Mouse (Mus musculus) lung, postnatal 0 days (tissue): ENCODE measurements around the gene Cdipt.

Experiments
- CTCF ChIP-seq: IDR thresholded peaks from 2 replicates; pipeline ENCODE4 v1.5.1; 2016; ENCODE audit warnings: antibody characterized with exemption, mild to moderate bottlenecking
- EP300 ChIP-seq: IDR thresholded peaks from 2 replicates; pipeline ENCODE4 v1.6.1; 2016; ENCODE audit warnings: antibody characterized with exemption, mild to moderate bottlenecking, control low read depth

DNA sequence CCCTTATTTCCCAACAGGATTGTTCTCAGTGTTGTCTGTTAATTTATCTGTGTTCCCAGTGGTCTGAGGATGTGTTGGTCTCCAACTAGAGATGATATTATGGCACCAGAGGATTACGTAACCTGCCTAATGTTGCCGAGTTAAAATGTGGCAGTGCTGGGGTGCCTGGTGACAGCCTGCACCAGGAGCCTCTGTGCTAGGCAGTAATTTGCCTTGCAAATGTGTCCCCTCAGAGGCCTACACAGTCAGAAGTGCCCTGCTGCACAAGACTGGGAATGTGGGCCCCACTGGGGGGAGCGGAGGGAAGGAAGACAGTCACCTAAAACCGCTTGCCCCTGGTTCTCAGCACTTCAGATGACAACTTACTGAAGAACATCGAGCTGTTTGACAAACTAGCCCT lies 33.9 kb upstream of the Cdipt start:
- no peak for TF ChIP-seq CTCF
- TF ChIP-seq EP300: no peak
